Mouse (Mus musculus): Measurements from ENCODE around the gene Gtf2f1. TPM values are rescaled to one million over a fixed set of nuclear protein-coding genes. Genes with fewer than 3 reads are reported as not detected.

Gene Gtf2f1
- polyA plus RNA-seq, 1 experiment from 2014 or later = 62.0 TPM

GRCm38 (mm10) chr17:56962642-56963405, 48.3 kb downstream of the Gtf2f1 start:
- no peaks in the 10 kb centered on the region for H3K4me1 ChIP-seq
- no peaks in the 10 kb centered on the region for H3K9me3 ChIP-seq
- no peak overlapping the region for H3K4me2 ChIP-seq (replicated peaks)
- H3K27me3 ChIP-seq = no peaks in the 10 kb centered on the region
- no peak overlapping the region for H3K27ac ChIP-seq
- no peak overlapping the region for H3K4me3 ChIP-seq
- no peak overlapping the region for H3K9ac ChIP-seq
- no peaks in the 10 kb centered on the region for H3K36me3 ChIP-seq
- WGBS = 73% methylated on average over 5 of the region's 5 CpGs
- ATAC-seq (ENCODE audit: insufficient number of reproducible peaks, insufficient read depth, low FRiP score, low TSS enrichment) = no peak

GRCm38 (mm10) chr17:56961880-56962279, 49.2 kb downstream of the Gtf2f1 start:
- ATAC-seq (ENCODE audit: insufficient number of reproducible peaks, insufficient read depth, low FRiP score, low TSS enrichment) = no peak
- H3K9ac ChIP-seq = no peak overlapping the region
- no peaks in the 10 kb centered on the region for H3K36me3 ChIP-seq
- H3K27ac ChIP-seq = no peak overlapping the region
- no peaks in the 10 kb centered on the region for H3K4me1 ChIP-seq
- H3K4me2 ChIP-seq (replicated peaks) = no peak overlapping the region
- no peaks in the 10 kb centered on the region for H3K9me3 ChIP-seq
- WGBS = 88% methylated on average over 4 of the region's 4 CpGs
- H3K4me3 ChIP-seq = no peak overlapping the region
- H3K27me3 ChIP-seq = no peaks in the 10 kb centered on the region

GRCm38 (mm10) chr17:56958667-56959066, 52.4 kb downstream of the Gtf2f1 start:
- Histone ChIP-seq H3K4me2 (replicated peaks) (no peak overlapping the region), H3K27ac (no peak overlapping the region), H3K4me3 (no peak overlapping the region), H3K4me1 (no peaks in the 10 kb centered on the region), H3K36me3 (no peaks in the 10 kb centered on the region), H3K9ac (no peak overlapping the region), H3K9me3 (no peaks in the 10 kb centered on the region), H3K27me3 (no peaks in the 10 kb centered on the region)
- 79% methylated on average over 4 of the region's 4 CpGs for WGBS
- ATAC-seq (ENCODE audit: insufficient number of reproducible peaks, insufficient read depth, low FRiP score, low TSS enrichment) = no peak

- ATAC-seq (ENCODE audit: insufficient number of reproducible peaks, insufficient read depth, low FRiP score, low TSS enrichment) = no peak
- H3K9ac ChIP-seq = no peak overlapping the region
- 30% methylated on average over 11 of the region's 11 CpGs for WGBS
- H3K4me1 ChIP-seq = no peaks in the 10 kb centered on the region
- no peaks in the 10 kb centered on the region for H3K9me3 ChIP-seq
- no peak overlapping the region for H3K4me3 ChIP-seq
- no peak overlapping the region for H3K4me2 ChIP-seq (replicated peaks)
- H3K27me3 ChIP-seq = no peaks in the 10 kb centered on the region; the same call in 1 of the 2 replicates
- H3K36me3 ChIP-seq = no peaks in the 10 kb centered on the region
- H3K27ac ChIP-seq = no peak overlapping the region
Measured at GRCm38 (mm10) chr17:56957763-56958429, 53.2 kb downstream of the Gtf2f1 start.

GRCm38 (mm10) chr17:56954871-56955270, 56.2 kb downstream of the Gtf2f1 start:
- no peak overlapping the region for H3K4me3 ChIP-seq
- no peaks in the 10 kb centered on the region; the same call in 1 of the 2 replicates for H3K27me3 ChIP-seq
- no peak for ATAC-seq (ENCODE audit: insufficient number of reproducible peaks, insufficient read depth, low FRiP score, low TSS enrichment)
- no peak overlapping the region for H3K27ac ChIP-seq
- H3K9me3 ChIP-seq = no peaks in the 10 kb centered on the region
- WGBS = 81% methylated on average over 7 of the region's 7 CpGs
- H3K36me3 ChIP-seq = no peaks in the 10 kb centered on the region
- H3K4me1 ChIP-seq = no peaks in the 10 kb centered on the region
- no peak overlapping the region for H3K9ac ChIP-seq
- no peak overlapping the region for H3K4me2 ChIP-seq (replicated peaks)

Other genes starting within 250 kb of the Gtf2f1 start
- gene Dus3l, start 246.5 kb downstream of the Gtf2f1 start, polyA plus RNA-seq (2016; fragmentation: Nextera tagmentation; extraction: Ambion mirVana) = 44.1 and 47.2 TPM in 2 replicates
- gene Prr22, start 241.0 kb downstream of the Gtf2f1 start, polyA plus RNA-seq (2016; fragmentation: Nextera tagmentation; extraction: Ambion mirVana) = 1.4 TPM in 2 replicates
- 5.5 and 5.7 TPM in 2 replicates for gene Rfx2, start 180.3 kb downstream of the Gtf2f1 start, polyA plus RNA-seq (2016; fragmentation: Nextera tagmentation; extraction: Ambion mirVana)
- gene Acsbg2, start 136.8 kb downstream of the Gtf2f1 start, polyA plus RNA-seq (2016; fragmentation: Nextera tagmentation; extraction: Ambion mirVana) = not detected in 2 replicates
- 0.42 and 0.51 TPM in 2 replicates for gene 1700061G19Rik, start 135.8 kb downstream of the Gtf2f1 start, polyA plus RNA-seq (2016; fragmentation: Nextera tagmentation; extraction: Ambion mirVana)
- gene Mllt1, start 75.9 kb downstream of the Gtf2f1 start, polyA plus RNA-seq (2016; fragmentation: Nextera tagmentation; extraction: Ambion mirVana) = 95.6 and 97.2 TPM in 2 replicates
- gene Acer1, start 29.2 kb downstream of the Gtf2f1 start, polyA plus RNA-seq (2016; fragmentation: Nextera tagmentation; extraction: Ambion mirVana) = not detected in 2 replicates
- gene Clpp, start 21.0 kb downstream of the Gtf2f1 start, polyA plus RNA-seq (2016; fragmentation: Nextera tagmentation; extraction: Ambion mirVana) = 147 and 165 TPM in 2 replicates
- gene Alkbh7, start 13.9 kb downstream of the Gtf2f1 start, polyA plus RNA-seq (2016; fragmentation: Nextera tagmentation; extraction: Ambion mirVana) = 38.5 and 41.4 TPM in 2 replicates
- not detected in 2 replicates for gene Pspn, start 11.3 kb downstream of the Gtf2f1 start, polyA plus RNA-seq (2016; fragmentation: Nextera tagmentation; extraction: Ambion mirVana)
- 0.32 and 0.70 TPM in 2 replicates for gene Gm17949, start 181 bp upstream of the Gtf2f1 start, polyA plus RNA-seq (2016; fragmentation: Nextera tagmentation; extraction: Ambion mirVana)
- 63.4 and 66.4 TPM in 2 replicates for gene Khsrp, start 20.2 kb upstream of the Gtf2f1 start, polyA plus RNA-seq (2016; fragmentation: Nextera tagmentation; extraction: Ambion mirVana)
- 0.13 TPM in 1 of 2 replicates, not detected in the other for gene Slc25a41, start 30.4 kb upstream of the Gtf2f1 start, polyA plus RNA-seq (2016; fragmentation: Nextera tagmentation; extraction: Ambion mirVana)
- gene Crb3, start 47.8 kb upstream of the Gtf2f1 start, polyA plus RNA-seq (2016; fragmentation: Nextera tagmentation; extraction: Ambion mirVana) = 5.0 and 5.2 TPM in 2 replicates
- 10.1 TPM in 2 replicates for gene Slc25a23, start 48.6 kb upstream of the Gtf2f1 start, polyA plus RNA-seq (2016; fragmentation: Nextera tagmentation; extraction: Ambion mirVana)
- gene Dennd1c, start 67.2 kb upstream of the Gtf2f1 start, polyA plus RNA-seq (2016; fragmentation: Nextera tagmentation; extraction: Ambion mirVana) = 1.4 and 3.2 TPM in 2 replicates
- gene Tubb4a, start 76.5 kb upstream of the Gtf2f1 start, polyA plus RNA-seq (2016; fragmentation: Nextera tagmentation; extraction: Ambion mirVana) = 31.9 and 35.5 TPM in 2 replicates
- gene Tnfsf9, start 94.0 kb upstream of the Gtf2f1 start, polyA plus RNA-seq (2016; fragmentation: Nextera tagmentation; extraction: Ambion mirVana) = 7.8 and 9.6 TPM in 2 replicates
- gene Cd70, start 138.5 kb upstream of the Gtf2f1 start, polyA plus RNA-seq (2016; fragmentation: Nextera tagmentation; extraction: Ambion mirVana) = 0.19 TPM in 1 of 2 replicates, not detected in the other
- gene Tnfsf14, start 182.9 kb upstream of the Gtf2f1 start, polyA plus RNA-seq (2016; fragmentation: Nextera tagmentation; extraction: Ambion mirVana) = 0.09 and 0.24 TPM in 2 replicates
- gene C3, start 216.8 kb upstream of the Gtf2f1 start, polyA plus RNA-seq (2016; fragmentation: Nextera tagmentation; extraction: Ambion mirVana) = 0.37 and 0.56 TPM in 2 replicates
- 28.8 and 31.9 TPM in 2 replicates for gene Gpr108, start 237.2 kb upstream of the Gtf2f1 start, polyA plus RNA-seq (2016; fragmentation: Nextera tagmentation; extraction: Ambion mirVana)
- 33.8 and 35.6 TPM in 2 replicates for gene Trip10, start 238.2 kb upstream of the Gtf2f1 start, polyA plus RNA-seq (2016; fragmentation: Nextera tagmentation; extraction: Ambion mirVana)

All from embryonic facial prominence, embryonic 12.5 days (tissue).